Mouse (Mus musculus): ENCODE results near the gene Wdr46.

GRCm38 (mm10) chr17:33932970-33933369 lies 7.5 kb upstream of the Wdr46 start:
- TF ChIP-seq POLR2A (IDR thresholded peaks at IDR 0.05; ENCODE audit: borderline replicate concordance, control insufficient read depth, low read depth, low read length): no peak
- no peak for TF ChIP-seq CTCF (IDR thresholded peaks at IDR 0.05; ENCODE audit: control insufficient read depth, insufficient read depth, low read length)

All from bone marrow, adult 2 months (tissue).